Mouse (Mus musculus) layer of hippocampus, adult 8-10 months (tissue): Measurements from ENCODE around the gene Magea3. TPM values are rescaled to one million over a fixed set of nuclear protein-coding genes. Genes with fewer than 3 reads are reported as not detected.
"Not testable (repeated sequence)": the region's sequence is repeated elsewhere in the genome, so short reads cannot be mapped to it uniquely, and the experiment has no call there.

ENCODE experiments used
- DNase-seq, 2 experiments: peaks; one replicate each; pipeline ENCODE4 v3.0.0; 2022; ENCODE audit warnings: low spot score in 2 of 2
- total RNA-seq, 4 experiments: library from RNA; stranded (reverse); gene quantifications; 2 replicates each; pipeline ENCODE4 v1.2.4; 2022

The Magea3 gene
- total RNA-seq, result not detected

DNA sequence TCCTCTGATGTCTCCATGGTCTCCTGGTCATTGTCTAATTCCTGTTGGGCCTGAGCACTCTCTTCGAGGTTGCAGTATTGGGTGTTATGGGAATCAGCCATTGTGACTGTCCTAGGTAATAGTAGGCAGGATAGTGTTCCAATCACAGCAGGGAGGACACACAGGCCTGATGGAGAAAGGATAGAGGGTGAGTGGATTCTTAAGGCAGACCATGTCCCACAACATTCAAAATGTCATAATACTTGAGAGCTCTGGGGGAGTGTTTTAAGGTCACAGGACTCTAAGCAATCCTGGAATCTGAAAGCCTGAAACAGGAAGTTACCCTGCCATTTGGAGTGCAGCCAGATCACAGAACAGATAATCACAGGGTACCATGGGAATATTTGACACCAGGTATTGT is at the start of gene Magea3:
TSS of gene Magea3 (minus strand) at position 101 of the 400 bp plus-strand sequence.
- not testable (repeated sequence) for DNase-seq

DNA sequence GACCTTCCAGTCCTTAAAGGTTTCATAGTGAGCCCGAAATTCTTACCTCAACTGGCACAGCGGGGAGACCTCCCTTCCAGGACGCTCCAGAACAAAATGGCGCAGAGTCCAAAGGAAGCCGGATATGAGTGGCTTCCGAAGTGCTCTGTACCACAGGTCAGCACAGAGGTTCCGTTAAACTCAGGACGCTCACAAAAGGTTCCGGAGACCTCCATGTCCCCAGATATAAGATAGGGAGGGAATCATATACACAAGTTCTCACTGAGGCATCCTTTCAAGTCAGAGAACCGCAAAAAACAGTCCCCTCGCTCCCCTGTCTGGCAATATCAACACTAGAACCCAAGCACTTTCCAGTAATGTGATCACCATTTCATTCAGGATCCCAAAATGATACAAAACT is 46.4 kb upstream of the Magea3 start, which contains the start of gene Magea8:
TSS of gene Magea8 (minus strand) at position 101 of the 400 bp plus-strand sequence.
- DNase-seq, result not testable (repeated sequence)

DNA sequence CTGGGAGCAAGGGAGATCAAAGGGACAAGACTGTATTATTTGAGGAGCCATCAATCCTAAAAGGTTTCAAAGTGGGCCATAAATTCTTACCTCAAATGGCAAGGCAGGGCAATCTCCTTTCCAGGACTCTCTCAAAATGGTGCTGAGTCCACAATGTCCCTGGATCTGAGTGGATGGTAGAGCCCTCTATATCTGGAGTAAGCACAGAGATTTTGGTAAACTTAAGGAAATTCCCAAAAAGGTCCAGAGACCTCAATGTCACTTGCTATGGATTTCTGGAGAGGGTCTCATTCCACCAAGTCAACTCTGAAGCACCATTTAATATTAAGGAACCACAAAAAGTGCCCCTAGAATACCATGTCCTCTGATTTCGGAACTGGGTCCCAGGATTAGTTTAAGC is 13.4 kb downstream of the Magea3 start, which contains the start of gene Magea6:
TSS of gene Magea6 (minus strand) at position 101 of the 400 bp plus-strand sequence.
- DNase-seq, result not testable (repeated sequence)

Other genes starting within 250 kb of the Magea3 start
- not detected for gene Cldn34b1, start 59.2 kb downstream of the Magea3 start, total RNA-seq
- gene Magea6, start 13.5 kb downstream of the Magea3 start, total RNA-seq, result not detected
- not detected for gene Magea8, start 46.3 kb upstream of the Magea3 start, total RNA-seq
- gene Magea5, start 113.6 kb upstream of the Magea3 start, total RNA-seq, result not detected
- not detected for gene Magea1, start 140.3 kb upstream of the Magea3 start, total RNA-seq
- not detected for gene Magea2, start 144.2 kb upstream of the Magea3 start, total RNA-seq
- not detected for gene Cldn34b2, start 178.9 kb upstream of the Magea3 start, total RNA-seq